In the genomic region with DNA sequence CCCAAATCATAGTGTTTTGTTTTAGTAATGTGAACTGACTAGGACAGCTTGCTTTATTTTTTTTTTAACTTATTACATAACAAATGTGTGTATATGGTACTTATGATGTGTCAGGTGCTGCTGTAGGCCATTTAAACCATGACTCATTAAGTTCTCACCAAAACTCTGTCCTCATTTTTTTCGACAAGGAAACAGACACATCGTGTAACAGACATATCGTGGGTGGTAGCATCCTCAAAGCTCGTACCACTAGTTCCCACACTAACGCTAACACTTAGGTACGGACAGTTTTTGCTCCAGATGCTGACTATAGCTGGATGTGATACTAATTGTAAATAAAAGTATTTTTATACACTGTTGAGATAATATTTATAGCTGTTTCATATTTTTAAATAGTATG, we compare ENCODE assay signal across 17 mouse cellular contexts.
"Had no signal": no experiment of that assay in that cellular context is flagged by ENCODE, and none has a peak within 500 bp of the region (broad histone marks: within the 10 kb centered on the region; RNA-seq: fewer than 3 reads in every experiment).

No protein-coding gene starts in this region.

- H3K9ac ChIP-seq: neural tube, embryonic 12.5 days; neural tube, embryonic 13.5 days; neural tube, embryonic 15.5 days; stomach, embryonic 15.5 days had no signal

- H3K27ac ChIP-seq: neural tube, embryonic 12.5 days; neural tube, embryonic 13.5 days; neural tube, embryonic 15.5 days; stomach, embryonic 15.5 days; stomach, postnatal 0 days had no signal

- H3K4me1 ChIP-seq: neural tube, embryonic 15.5 days; stomach, embryonic 15.5 days had no signal

- H3K36me3 ChIP-seq: neural tube, embryonic 12.5 days; neural tube, embryonic 13.5 days; neural tube, embryonic 15.5 days; stomach, embryonic 15.5 days had no signal

- H3K27me3 ChIP-seq: neural tube, embryonic 12.5 days; neural tube, embryonic 13.5 days; neural tube, embryonic 15.5 days; stomach, embryonic 15.5 days had no signal

- DNase-seq: retina, postnatal 1 day; right cerebral cortex, adult 18-20 months; right cerebral cortex, postnatal 14 days; right cerebral cortex, postnatal 25 days; right cerebral cortex, postnatal 4 days; spleen, adult 18-20 months; thymus, adult 18-20 months; thymus, adult 2 months; thymus, postnatal 14 days; thymus, postnatal 25 days; thymus, postnatal 36 days; thymus, postnatal 4 days had no signal

- H3K4me2 ChIP-seq: neural tube, embryonic 12.5 days; neural tube, embryonic 13.5 days; neural tube, embryonic 15.5 days; stomach, embryonic 15.5 days had no signal

- H3K9me3 ChIP-seq: neural tube, embryonic 12.5 days; neural tube, embryonic 13.5 days; neural tube, embryonic 15.5 days; stomach, embryonic 15.5 days had no signal

- H3K4me3 ChIP-seq: neural tube, embryonic 12.5 days; neural tube, embryonic 13.5 days; neural tube, embryonic 15.5 days; stomach, embryonic 15.5 days had no signal
